Mouse (Mus musculus) retina, postnatal 1 day (tissue): ENCODE results near the gene Scube1.

Experiments used
- DNase-seq: peaks from one replicate; pipeline ENCODE4 v3.0.0-alpha.2; 2012

Gene Scube1

DNA sequence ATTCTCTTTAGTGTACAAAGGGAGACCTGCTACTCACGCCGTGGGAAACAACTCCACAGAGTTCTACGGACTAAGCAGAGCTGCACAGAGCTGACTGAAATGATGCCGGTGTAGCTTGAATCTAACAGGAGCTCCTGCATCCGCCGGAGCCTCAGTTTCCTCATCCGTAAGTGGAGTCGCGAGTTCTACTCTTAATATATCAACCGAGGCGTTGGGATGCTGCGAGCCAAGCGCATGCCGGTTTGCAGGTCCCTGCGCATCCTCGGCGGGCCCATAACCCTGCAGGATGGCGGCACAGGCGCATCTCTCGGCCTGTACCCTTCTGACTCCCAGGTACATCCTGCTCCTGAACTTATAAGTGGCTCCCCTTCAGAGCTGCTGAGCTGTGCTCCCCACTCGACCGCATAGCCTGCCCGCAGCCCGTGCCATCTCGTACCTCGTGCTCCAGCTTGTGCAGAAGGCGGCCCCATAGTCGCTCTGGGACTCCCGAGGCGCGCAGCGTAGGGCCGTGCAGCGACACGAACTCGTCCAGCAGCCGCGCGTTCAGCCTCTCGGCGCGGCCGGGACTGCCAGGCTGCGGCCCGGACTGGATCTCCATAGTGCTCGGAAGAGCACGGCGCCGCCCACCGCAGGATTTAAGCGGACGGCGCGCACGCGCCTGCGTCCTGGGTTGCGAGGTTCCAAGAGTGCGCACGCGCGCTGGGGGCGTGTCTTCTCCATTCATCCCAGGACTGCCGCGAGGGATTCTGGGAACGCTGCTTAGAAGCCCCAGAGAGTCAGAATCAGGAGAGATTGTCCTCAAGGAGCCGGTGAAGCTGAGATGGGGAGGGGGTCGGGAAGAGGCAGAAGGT, 130.1 kb downstream of the Scube1 start, which contains the start of gene Ttll12:
Gene Ttll12, minus strand, starts transcription at position 645 of the 851 bp plus-strand sequence.
- DNase-seq: peak; percentile 98

- peak; percentile 29 for DNase-seq
Observed at GRCm38 (mm10) chr15:83593702-83594512, 130.9 kb downstream of the Scube1 start.

- DNase-seq: no peak
Observed at GRCm38 (mm10) chr15:83593189-83593585, 131.6 kb downstream of the Scube1 start.

- DNase-seq: no peak
Observed at GRCm38 (mm10) chr15:83592260-83593188, 132.3 kb downstream of the Scube1 start.

DNA sequence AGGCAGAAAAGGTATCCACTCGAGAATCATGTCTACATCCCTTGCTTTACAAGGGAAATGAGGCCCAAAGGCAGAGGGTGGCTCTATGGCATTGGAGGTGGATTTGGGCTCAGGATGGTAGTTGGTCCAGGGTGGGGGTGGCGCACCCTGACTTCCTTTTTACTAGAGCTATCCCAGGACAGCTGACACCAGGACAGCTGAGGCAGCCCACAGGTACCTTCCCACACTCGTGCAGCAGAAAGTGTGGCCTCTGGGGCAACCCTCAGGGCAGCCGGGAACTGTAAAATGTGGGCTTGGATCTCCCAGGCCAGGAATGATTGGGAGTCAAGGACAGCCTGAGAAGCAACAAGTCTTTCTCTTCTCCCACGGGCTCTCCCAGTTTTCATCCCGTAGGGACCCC, 133.1 kb downstream of the Scube1 start:
- DNase-seq: no peak

DNA sequence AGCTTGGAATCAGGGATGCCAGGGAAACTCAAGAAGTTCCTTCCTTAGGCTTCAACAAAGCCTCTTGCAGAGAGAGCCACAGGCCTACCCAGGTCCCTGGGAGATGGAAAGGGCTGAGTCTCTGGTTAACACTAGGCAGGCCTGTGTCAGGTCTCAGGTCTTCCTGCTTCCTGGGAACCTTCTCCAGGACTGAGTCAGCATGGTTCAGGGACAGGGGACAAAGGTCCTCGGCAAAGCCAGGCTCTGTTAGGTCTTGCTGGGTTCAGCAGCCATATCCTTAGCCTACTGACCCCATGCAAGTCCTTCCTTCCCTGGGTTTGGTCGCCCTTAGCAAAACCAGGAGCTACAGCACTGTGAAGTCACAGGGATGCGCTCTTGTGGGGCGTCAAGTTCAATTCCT, 134.0 kb downstream of the Scube1 start:
- DNase-seq: no peak

DNA sequence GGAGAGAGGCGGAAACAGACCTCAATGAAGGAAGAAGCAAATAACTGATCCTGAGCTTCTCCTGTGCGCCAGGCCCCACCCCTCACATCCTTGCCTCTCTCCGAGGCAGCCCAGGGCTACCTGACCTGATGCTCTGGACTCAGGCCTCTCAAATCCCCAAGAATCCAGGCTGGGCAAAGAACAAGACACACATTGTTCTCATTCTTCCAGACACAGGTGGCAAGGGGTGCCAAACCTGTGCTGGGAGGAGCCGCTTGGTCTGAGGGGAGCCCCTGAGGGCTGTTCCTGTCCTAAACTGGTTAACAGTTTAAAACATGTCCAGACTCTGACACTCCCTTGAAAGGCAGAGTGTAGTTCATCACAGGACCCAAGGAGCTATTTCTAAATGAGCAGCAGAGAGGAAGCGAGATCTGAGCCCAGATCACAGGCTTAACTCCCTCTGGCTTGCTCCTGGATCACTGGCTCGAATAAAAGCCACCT, 140.0 kb downstream of the Scube1 start:
- no peak for DNase-seq

GRCm38 (mm10) chr15:83583419-83584156, 141.2 kb downstream of the Scube1 start:
- peak; percentile 65 for DNase-seq

GRCm38 (mm10) chr15:83582931-83583330, 141.9 kb downstream of the Scube1 start:
- DNase-seq: no peak

GRCm38 (mm10) chr15:83576651-83577050, 148.2 kb downstream of the Scube1 start:
- DNase-seq: no peak

- no peak for DNase-seq
Observed at GRCm38 (mm10) chr15:83575543-83575942, 149.3 kb downstream of the Scube1 start.

DNA sequence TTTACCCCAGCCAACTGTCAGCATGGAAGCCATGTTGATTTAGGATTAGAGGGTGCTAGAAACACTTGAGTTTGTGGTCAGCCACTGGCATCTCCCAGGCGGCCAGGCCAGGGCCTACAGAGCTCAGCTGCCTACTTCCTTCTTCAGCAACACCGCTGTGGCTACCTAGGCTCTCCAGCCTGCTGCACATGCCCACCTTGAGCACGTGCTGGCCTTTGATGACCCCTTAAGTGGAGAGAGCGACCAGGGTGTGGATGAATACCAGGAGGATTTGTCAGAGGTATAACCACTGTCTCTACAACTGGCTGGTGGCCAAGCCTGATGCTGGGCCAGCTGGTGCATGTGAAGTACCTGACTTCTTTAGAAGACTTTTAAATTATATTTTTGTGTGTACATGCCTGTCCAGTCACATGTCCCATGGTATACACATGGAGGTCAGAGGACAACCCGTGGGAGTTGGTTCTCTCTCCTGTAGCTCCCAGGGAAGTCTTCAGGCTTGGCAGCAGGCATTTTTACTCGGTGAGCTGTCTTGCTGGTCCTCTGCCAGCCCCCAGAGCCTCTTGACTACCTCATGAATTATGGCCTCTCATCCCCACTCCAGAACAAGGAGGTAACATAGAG, 150.0 kb downstream of the Scube1 start:
- no peak for DNase-seq

DNA sequence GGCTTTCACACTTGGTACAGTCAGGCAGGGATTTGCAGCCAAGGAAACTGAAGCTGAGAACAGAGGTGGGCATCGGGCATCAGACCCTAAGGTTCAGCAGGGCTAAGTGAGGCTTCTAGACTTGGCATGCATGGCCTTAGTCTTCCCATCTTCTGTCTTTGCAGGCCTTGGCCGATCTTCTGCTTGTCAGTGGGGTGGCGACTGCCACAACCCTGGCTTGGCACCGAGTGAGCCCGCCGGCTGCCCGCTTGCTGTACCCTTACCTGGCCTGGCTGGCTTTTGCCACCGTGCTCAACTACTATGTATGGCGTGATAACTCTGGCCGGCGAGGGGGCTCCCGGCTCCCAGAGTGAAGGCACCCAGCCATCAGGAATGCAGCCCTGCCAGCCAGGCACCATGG, 151.2 kb downstream of the Scube1 start:
- no peak for DNase-seq

DNA sequence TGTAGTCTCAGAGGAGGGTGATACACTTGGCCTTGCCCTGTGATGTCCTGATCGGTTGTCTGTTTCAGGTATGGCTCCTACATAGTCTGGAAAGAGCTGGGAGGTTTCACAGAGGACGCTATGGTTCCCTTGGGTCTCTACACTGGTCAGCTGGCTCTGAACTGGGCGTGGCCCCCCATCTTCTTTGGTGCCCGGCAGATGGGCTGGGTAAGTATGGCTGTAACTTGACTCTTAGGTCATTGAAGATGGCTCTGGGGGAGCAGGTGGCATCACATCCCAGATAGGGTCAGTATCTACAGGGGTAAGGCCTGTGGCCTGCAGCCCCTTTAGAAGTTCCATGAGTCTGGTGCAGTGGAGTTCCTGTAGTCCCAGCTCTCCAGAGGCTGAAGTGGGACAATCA, 152.7 kb downstream of the Scube1 start:
- DNase-seq: no peak

GRCm38 (mm10) chr15:83571636-83572035, 153.2 kb downstream of the Scube1 start:
- no peak for DNase-seq

- no peak for DNase-seq
Observed at GRCm38 (mm10) chr15:83570641-83571040, 154.2 kb downstream of the Scube1 start.

GRCm38 (mm10) chr15:83569682-83570081, 155.1 kb downstream of the Scube1 start:
- DNase-seq: no peak

- DNase-seq: no peak
Observed at GRCm38 (mm10) chr15:83568544-83568943, 156.3 kb downstream of the Scube1 start.

DNA sequence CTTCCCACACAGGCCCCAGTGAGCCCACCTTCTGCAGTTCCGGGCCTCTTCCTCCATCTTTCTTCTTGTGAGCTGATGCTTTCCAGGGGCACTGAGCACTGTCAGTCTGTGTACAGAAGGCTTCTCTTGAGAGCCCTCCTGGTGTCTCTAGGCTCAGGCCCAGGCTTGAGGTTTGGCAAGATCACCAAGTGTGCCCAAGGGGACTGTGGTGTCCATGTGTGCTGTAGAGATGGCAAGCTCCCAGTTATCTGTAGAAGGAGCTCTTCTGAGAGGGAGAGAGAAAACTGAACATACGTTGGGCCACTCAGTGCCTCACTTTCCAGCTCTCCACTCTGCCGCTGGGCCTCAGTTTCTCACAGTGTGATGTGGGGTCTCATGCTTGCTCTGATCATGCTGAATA, 157.1 kb downstream of the Scube1 start:
- no peak for DNase-seq

DNA sequence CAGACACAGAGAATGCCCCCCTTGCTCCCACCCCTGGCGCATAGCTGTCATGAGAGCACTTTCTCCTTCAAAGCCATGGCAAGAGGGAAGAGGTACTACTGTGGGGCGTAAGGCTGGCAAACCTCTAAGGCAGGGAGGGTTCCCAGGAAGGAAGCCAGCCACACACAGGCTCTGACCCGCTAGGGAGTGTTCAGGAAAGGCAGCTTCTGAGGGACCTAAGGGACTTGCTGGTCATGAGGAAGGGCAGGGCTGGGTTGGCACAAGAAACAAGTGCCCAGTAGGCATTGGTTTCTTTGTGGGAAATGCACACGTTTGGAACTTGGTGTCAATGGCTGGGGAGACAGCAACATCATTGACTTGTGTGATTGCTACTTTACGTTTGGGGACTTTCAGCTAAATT, 158.8 kb downstream of the Scube1 start:
- no peak for DNase-seq

GRCm38 (mm10) chr15:83565434-83565833, 159.4 kb downstream of the Scube1 start:
- DNase-seq: no peak
